Mouse (Mus musculus): ENCODE measurements around the gene Bcat1.

GRCm38 (mm10) chr6:145104241-145104939 is 28.4 kb upstream of the Bcat1 start:
- TF ChIP-seq CTCF (IDR thresholded peaks at IDR 0.05; ENCODE audit: control insufficient read depth, insufficient read depth, low read length) (no peak), POLR2A (IDR thresholded peaks at IDR 0.05; ENCODE audit: borderline replicate concordance, control insufficient read depth, low read depth, low read length) (no peak)
